ENCODE assay signal across 21 mouse cellular contexts in genomic region chr8:117667349-117668124, GRCm38 (mm10). TPM values are rescaled to one million over a fixed set of nuclear protein-coding genes. Genes with fewer than 3 reads are reported as not detected.
"Had no signal": no experiment of that assay in that cellular context is flagged by ENCODE, and none has a peak within 500 bp of the region (broad histone marks: within the 10 kb centered on the region; RNA-seq: fewer than 3 reads in every experiment).

No protein-coding gene starts in this region.

- H3K4me1 ChIP-seq: lung, embryonic 15.5 days; midbrain, embryonic 10.5 days; midbrain, embryonic 13.5 days had no signal

- H3K4me3 ChIP-seq: kidney, embryonic 15.5 days; left cerebral cortex, adult 2 months; limb, embryonic 12.5 days; limb, embryonic 15.5 days; lung, embryonic 15.5 days; megakaryocyte, embryonic 14.5 days; midbrain, embryonic 10.5 days; midbrain, embryonic 13.5 days; myocyte; neural tube, embryonic 13.5 days had no signal

- DNase-seq: kidney, adult 11 months; kidney, adult 8-10 months; kidney, postnatal 10 days; kidney, postnatal 36 days; layer of hippocampus, postnatal 36 days; lung, adult 18-20 months; lung, postnatal 10 days; lung, postnatal 36 days; thymus, postnatal 25 days had no signal

- H3K27ac ChIP-seq: kidney, embryonic 15.5 days; left cerebral cortex, adult 2 months; limb, embryonic 12.5 days; limb, embryonic 15.5 days; lung, embryonic 15.5 days; midbrain, embryonic 10.5 days; midbrain, embryonic 13.5 days; neural tube, embryonic 13.5 days had no signal

- H3K9ac ChIP-seq: kidney, embryonic 15.5 days; limb, embryonic 12.5 days; limb, embryonic 15.5 days; lung, embryonic 15.5 days; midbrain, embryonic 13.5 days; neural tube, embryonic 13.5 days had no signal

- H3K9me3 ChIP-seq: kidney, embryonic 15.5 days; limb, embryonic 12.5 days; limb, embryonic 15.5 days; lung, embryonic 15.5 days; midbrain, embryonic 10.5 days; midbrain, embryonic 13.5 days; neural tube, embryonic 13.5 days had no signal

- H3K4me2 ChIP-seq: kidney, embryonic 15.5 days; limb, embryonic 12.5 days; limb, embryonic 15.5 days; lung, embryonic 15.5 days; midbrain, embryonic 13.5 days; neural tube, embryonic 13.5 days had no signal

- H3K27me3 ChIP-seq: limb, embryonic 12.5 days; limb, embryonic 15.5 days; midbrain, embryonic 13.5 days had no signal

- H3K36me3 ChIP-seq: kidney, embryonic 15.5 days; limb, embryonic 12.5 days; limb, embryonic 15.5 days; lung, embryonic 15.5 days; midbrain, embryonic 10.5 days; midbrain, embryonic 13.5 days; neural tube, embryonic 13.5 days had no signal

- ATAC-seq: midbrain, embryonic 13.5 days; midbrain, embryonic 16.5 days had no signal

RNA-seq across cellular contexts. Expression of gene Hsd17b2, which starts 34.2 kb away (rescaled TPM):
- polyA plus RNA-seq: limb, embryonic 12.5 days; myocyte; spleen, adult 2 months had no signal
